Mouse (Mus musculus) heart, adult 18-20 months (tissue): ENCODE measurements around the gene Gpsm2. TPM values are rescaled to one million over a fixed set of nuclear protein-coding genes. Genes with fewer than 3 reads are reported as not detected.
"Not testable (repeated sequence)": the region's sequence is repeated elsewhere in the genome, so short reads cannot be mapped to it uniquely, and the experiment has no call there.

Experiments used
- DNase-seq, 2 experiments: peaks; one replicate each; pipeline ENCODE4 v3.0.0; 2021 to 2022; ENCODE audit warnings: mixed read lengths in 1 of 2
- total RNA-seq, 2 experiments: library from RNA; stranded (reverse); gene quantifications; 2 replicates each; pipeline ENCODE4 v1.2.3; 2021

Gene Gpsm2
- total RNA-seq, 2 experiments from 2014 or later: 0.62 to 0.80 TPM

DNA sequence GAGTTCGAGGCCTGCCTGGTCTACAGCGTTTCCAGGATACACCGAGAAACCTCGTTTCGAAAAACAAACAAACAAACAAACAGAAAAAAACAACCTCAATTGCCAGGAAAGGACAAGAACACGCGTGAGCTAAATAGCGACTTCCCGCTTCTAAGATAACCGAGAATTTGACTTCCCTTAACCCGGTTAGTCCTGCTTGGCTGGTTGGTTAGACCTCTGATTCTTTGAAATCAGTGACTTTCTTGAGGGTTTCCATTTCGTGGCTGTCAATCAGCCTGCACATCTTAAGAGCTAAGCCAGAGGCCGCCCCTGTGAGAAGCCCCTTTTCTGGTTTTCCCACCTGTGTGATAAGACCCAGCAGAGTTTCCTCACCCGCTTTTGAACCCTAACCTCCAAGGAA lies 67.5 kb downstream of the Gpsm2 start:
- peak in 1 of 2 experiments; percentile 14 for DNase-seq

DNA sequence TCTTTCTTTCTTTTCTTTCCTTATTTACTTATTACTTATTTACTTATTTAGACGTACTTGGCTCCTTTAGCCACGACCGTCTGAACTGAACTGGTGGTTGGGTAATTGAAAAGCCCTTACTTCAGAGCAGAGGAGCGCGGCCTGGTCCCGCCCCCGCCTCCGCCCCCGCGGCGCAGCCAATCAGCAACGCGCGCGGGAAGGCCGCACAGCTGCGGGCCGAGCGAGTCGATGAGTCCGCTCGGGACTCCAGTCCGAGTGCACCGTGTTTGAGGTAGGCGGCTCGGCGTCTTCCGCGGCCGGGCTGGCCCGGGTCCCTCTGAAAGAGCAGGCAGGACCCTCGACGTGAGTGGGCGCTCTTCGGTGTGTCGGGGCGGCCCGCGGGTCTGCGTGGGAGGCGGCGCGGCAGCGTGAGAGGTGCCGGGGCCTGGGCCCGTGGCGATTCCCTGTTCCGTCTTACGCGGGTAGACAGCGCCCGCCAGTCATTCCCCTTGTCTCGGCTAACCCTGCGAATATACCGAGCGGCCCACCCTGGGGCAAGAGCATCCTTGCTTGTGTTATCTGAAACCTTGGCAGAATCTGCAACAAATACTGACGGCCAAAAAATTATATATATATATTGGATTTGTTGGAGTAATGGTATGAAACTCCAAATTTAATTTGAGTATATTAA lies 68.3 kb downstream of the Gpsm2 start, which contains the start of gene Clcc1:
Gene Clcc1, plus strand, starts transcription at position 204 of the 670 bp plus-strand sequence.
- peak; percentile 96 to 98 for DNase-seq

DNA sequence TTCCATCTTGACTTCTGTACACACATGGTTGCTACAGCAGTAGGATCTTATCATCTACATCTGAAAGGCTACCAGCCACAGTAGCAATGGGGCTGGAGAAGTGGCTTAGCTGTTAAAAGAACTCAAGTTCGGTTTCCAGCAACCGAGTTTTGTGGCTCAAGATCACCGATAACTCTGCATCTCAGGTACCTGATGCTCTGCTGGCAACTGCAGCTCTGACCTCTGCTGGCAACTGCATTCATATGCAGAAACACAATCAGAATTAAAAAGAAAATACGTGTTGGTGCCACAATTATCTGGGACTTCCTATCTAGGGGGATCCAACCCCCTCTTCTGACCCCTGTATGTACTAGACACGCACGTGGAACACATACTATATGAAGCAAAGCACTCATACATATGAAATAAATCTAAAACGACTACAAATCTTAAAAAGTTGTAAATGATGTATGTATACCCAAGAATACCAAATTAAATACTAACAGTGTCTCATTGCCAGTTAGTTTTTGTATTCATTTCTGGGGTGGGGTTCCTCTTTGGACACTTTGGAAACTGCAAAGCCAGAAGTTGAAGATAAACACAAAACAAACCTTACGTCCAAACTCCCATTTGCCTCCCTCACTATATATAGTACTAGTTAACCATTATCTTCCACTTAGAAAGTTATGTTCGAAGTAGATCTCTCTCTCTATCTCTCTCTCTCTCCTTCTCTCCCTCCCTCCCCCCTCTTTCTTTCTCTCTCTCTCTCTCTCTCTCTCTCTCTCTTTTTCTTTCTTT lies 69.1 kb downstream of the Gpsm2 start:
- DNase-seq: no peak

DNA sequence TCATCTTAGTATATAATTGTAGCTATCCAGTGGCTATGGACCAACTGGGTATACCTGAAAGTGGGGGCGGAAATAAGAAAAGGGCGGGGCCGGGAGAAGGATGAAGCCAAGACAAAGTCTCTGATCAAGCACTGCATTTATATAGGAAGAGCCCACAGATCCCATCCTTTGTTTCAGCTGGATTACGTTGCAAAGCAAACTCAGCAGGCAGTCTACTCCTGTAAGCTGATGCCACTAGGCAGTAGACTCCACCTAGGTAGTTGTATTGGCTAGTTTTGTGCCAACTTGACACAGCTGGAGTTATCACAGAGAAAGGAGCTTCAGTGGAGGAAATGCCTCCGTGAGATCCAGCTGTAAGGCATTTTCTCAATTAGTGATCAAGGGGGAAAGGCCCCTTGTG lies 74.4 kb downstream of the Gpsm2 start:
- DNase-seq: not testable (repeated sequence)

DNA sequence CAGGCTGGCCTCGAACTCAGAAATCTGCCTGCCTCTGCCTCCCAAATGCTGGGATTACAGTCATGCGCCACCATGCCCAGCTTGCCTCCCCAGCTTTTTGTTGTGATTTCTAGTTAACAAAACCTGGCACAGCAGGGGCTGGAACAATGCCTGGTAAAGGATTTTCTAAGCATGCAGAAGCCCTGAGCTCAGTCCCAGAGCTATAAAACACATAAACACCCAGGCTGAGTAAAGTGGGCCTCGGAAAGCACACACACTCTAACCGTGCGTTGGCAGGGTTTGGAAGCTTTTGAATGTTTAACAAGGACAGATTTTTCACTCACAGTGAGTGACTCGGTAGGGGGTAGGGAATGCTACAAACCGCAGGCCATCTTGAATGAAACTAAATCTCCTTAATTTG lies 76.1 kb downstream of the Gpsm2 start:
- no peak for DNase-seq

DNA sequence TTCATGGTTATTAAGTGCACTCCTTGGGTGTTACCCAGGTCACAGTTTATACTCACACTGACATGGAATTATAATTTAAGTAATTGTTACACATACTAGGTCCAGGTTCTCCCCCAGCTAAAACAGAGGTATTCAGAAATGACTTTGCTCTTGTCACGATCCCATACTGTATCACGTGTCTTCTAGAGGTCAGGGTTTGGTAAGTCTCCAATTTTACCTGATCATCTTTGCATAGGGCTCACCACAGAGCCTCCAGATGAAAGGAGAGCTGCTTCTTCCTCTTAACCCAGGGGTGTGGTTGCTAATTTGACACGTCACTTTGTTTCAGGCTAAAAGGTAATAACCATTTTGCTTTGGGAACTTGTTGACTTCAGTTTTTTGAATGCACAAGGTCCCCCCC lies 77.3 kb downstream of the Gpsm2 start:
- no peak for DNase-seq

DNA sequence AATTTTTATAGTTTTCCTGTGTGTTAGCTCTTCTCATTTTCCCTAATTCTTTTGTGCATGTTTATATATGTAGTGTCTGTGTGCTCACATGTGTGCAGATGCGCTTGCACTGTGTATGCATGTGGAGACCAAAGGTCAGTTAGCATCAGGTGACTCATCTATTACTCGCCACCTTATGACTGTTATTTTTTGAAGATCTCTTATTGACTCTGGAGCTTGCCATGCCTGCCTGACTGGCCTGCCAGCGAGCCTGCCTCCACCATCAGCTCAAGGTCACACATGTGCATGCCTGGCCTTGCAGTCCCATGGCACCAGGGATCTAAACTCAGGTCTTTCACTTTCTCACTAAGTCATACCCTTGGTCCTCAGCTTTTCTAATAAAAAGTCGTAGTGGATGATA lies 81.1 kb downstream of the Gpsm2 start:
- DNase-seq: no peak

DNA sequence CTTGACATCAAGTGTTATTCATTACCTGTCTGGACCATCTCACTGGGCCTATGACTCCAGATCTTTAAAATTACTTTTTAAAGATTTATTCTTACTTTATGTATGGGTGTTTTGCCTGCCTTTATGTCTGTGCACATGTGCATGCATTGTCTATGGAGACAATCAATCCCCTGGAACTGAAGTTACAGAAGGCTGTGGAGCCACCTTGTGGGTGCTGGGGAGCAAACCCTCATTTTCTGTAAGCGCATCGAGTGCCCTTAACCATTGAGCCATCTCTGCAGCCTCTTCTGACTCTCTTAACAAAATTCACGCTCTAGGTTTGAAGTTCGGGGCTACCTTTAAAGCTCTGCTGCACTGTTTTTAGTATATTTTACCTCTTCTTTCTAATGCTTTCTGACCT lies 82.7 kb downstream of the Gpsm2 start:
- DNase-seq: no peak

DNA sequence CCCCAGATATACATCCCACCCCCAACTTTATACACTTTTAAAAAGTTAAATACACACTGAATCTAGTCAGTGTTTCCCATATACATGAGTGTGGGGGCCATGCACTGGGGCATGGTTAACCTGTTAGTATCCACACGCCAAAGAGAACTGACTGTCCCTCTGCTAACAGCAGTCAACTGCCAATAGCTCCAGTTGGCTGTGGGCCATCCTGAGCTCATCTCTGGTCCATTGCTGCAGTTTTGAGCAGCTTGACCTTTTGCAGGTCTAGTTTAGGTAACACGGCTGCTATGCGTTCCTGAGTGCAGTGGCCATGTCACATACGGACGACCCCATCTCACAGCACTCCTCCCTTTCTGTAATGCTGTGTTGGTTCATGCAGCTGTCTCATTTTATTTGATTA lies 87.3 kb downstream of the Gpsm2 start:
- DNase-seq: no peak

Other genes starting within 250 kb of the Gpsm2 start
- gene 1700013F07Rik, start 188.2 kb downstream of the Gpsm2 start, total RNA-seq: not detected
- 1 to 10 TPM in 1 of 2 experiments, under 1 TPM in 1; 0.30 to 1.6 TPM for gene 5330417C22Rik, start 185.8 kb downstream of the Gpsm2 start, total RNA-seq
- gene Tmem167b, start 159.8 kb downstream of the Gpsm2 start, total RNA-seq: 10 to 100 TPM; 30.4 to 30.6 TPM
- gene Taf13, start 150.6 kb downstream of the Gpsm2 start, total RNA-seq: 10 to 100 TPM; 14.9 to 15.5 TPM
- 10 to 100 TPM in 1 of 2 experiments, 1 to 10 TPM in 1; 9.5 to 10.6 TPM for gene Wdr47, start 131.0 kb downstream of the Gpsm2 start, total RNA-seq
- gene Clcc1, start 68.4 kb downstream of the Gpsm2 start, total RNA-seq: 10 to 100 TPM; 49.2 to 50.0 TPM
- not detected for gene Aknad1, start 17.3 kb upstream of the Gpsm2 start, total RNA-seq
- gene Stxbp3, start 118.2 kb upstream of the Gpsm2 start, total RNA-seq: 10 to 100 TPM; 24.6 to 32.5 TPM
- under 1 TPM; 0.07 to 0.18 TPM for gene Fndc7, start 167.7 kb upstream of the Gpsm2 start, total RNA-seq
- 10 to 100 TPM; 16.7 to 19.3 TPM for gene Prpf38b, start 189.4 kb upstream of the Gpsm2 start, total RNA-seq
- gene Henmt1, start 217.6 kb upstream of the Gpsm2 start, total RNA-seq: not detected
- not detected for gene Gm9857, start 218.1 kb upstream of the Gpsm2 start, total RNA-seq